Mouse (Mus musculus): Measurements from ENCODE around the gene Brat1. TPM values are rescaled to one million over a fixed set of nuclear protein-coding genes. Genes with fewer than 3 reads are reported as not detected.

Gene Brat1
- polyA plus RNA-seq, 1 experiment from 2014 or later: 12.2 TPM

DNA sequence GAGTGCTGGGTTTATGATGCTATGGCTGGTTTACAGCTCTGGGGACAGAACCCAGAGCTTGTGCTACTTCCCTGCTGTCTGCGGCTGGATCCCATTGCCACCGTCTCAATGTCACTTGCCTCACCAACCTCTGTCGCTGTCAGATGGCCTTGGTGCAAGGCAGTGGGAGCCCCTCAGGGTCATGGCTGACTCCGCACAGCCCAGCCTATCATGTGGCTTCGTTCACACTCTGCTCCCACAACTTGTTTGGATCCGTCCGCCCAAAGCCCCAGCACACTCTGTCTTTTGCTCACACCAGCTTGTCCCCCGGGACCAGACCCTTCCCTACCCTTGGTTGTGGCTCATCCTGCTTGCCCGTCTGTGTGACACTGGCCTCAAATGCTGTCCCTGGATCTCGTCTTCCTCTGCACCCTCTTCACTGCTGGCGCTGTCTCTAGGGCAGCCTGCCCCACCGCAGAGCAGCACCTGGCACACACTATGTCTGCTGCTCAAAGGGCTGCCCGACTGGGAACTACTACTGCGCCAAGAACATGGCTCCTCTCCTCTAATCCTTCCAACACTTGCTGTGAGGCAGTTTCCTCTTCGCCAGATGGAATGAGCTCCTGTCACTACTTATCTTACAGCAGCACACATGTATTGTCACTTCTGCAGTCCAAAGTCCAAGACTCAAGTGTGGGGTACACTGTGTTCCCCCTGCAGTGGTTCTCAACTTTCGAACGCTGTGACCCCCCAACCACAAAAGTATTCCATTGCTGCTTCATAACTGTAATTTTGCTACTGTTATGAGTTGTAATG is 22.3 kb downstream of the Brat1 start:
- Histone ChIP-seq H3K9me3 (replicated peaks) (no peaks in the 10 kb centered on the region), H3K27me3 (no peaks in the 10 kb centered on the region; the same call in 1 of the 2 replicates), H3K4me3 (no peak overlapping the region), H3K36me3 (no peaks in the 10 kb centered on the region), H3K4me1 (replicated peaks) (no peaks in the 10 kb centered on the region), H3K9ac (no peak overlapping the region), H3K27ac (no peak overlapping the region), H3K4me2 (no peak overlapping the region)
- no peak for ATAC-seq (replicated peaks; ENCODE audit: insufficient number of reproducible peaks, insufficient read depth, low FRiP score, low read depth)
- WGBS: 76% methylated on average over 17 of the region's 17 CpGs

DNA sequence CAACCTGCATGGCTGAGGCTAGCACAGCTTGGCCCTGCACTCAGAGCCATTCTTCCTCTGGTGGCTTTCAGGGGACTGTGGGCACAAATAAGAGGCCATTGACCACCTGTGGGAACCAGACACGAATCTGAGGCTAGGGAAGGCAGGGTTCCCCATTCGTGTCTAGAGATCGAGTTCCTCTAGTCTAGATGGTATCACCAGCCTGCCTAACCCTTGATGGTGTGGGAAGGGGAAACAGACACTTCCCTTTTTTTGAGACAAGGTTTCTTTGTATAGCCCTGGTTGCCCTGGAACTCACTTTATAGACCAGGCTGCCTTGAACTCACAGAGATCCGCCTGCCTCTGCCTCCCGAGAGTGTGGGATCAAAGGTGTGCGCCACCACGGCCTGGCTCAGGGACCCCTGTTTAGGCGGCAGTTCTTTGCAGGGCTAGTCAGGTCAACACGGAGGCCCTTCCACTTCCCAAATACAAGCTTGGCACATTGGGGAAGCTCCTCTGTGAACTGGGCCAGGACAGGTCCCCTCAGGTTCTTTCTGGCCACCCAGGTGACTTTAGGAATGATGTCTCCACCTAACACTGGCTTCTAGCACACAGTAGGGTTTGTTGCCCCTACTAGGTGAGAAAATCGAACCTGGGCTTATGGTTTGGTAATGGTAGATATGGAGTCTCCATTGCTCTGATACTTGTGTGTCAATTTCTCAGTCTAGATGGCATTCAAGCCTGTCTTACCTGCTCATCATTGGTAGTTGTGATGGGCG is 26.4 kb downstream of the Brat1 start:
- Histone ChIP-seq H3K27me3 (peaks cover 20% of the 10 kb centered on the region), H3K27ac (no peak overlapping the region), H3K4me2 (no peak overlapping the region), H3K4me3 (no peak overlapping the region), H3K9me3 (replicated peaks) (no peaks in the 10 kb centered on the region), H3K36me3 (no peaks in the 10 kb centered on the region), H3K9ac (no peak overlapping the region), H3K4me1 (replicated peaks) (peaks cover 10% of the 10 kb centered on the region)
- ATAC-seq (replicated peaks; ENCODE audit: insufficient number of reproducible peaks, insufficient read depth, low FRiP score, low read depth): no peak
- WGBS: 77% methylated on average over 11 of the region's 11 CpGs

DNA sequence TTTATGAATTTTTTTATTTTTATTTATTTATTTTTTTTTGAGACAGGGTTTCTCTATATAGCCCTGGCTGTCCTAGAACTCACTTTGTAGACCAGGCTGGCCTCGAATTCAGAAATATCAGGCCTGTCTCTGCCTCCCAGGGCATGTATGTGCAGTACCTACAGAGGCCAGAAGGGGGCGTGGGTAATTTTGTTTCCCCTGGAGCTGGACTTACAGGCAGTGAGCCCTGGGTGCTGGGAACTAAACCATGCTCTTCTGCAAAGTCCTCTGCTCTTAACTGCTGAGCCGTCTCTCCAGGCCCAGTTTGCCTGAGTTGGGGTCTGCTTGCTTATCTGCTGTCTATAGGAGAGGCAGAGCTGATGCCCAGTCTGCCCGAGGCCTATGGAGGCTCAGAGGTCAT is 27.4 kb downstream of the Brat1 start:
- H3K27ac ChIP-seq: no peak overlapping the region
- H3K4me1 ChIP-seq (replicated peaks): peaks cover 10% of the 10 kb centered on the region
- H3K9me3 ChIP-seq (replicated peaks): no peaks in the 10 kb centered on the region
- ATAC-seq (replicated peaks; ENCODE audit: insufficient number of reproducible peaks, insufficient read depth, low FRiP score, low read depth): no peak
- H3K36me3 ChIP-seq: no peaks in the 10 kb centered on the region
- peaks cover 30% of the 10 kb centered on the region for H3K27me3 ChIP-seq
- H3K9ac ChIP-seq: no peak overlapping the region
- no peak overlapping the region for H3K4me3 ChIP-seq
- no peak overlapping the region for H3K4me2 ChIP-seq
- 66% methylated on average over 4 of the region's 4 CpGs for WGBS

DNA sequence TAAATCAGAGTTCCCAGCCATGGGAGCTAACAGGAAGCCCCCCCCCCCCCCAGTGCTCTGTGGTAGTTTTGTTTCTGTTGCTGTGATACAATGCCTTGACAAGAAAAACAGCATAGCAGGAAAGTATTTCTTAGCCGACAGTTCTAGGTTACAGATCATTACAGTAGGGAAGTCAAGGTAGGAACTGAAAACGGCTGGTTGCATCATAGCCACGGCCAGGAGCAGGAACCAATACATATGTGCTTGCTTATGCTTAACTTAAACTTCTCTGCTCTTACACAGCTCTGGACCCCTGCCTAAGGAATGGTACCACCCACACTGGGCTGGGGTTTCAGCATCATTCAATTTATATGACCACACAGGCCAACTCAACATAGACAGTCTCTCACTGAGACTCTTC is 28.5 kb downstream of the Brat1 start:
- peaks cover 10% of the 10 kb centered on the region for H3K4me1 ChIP-seq (replicated peaks)
- H3K9me3 ChIP-seq (replicated peaks): no peaks in the 10 kb centered on the region
- H3K9ac ChIP-seq: no peak overlapping the region
- H3K4me3 ChIP-seq: no peak overlapping the region
- peaks cover 35% of the 10 kb centered on the region for H3K27me3 ChIP-seq
- WGBS: 52% methylated on average over 3 of the region's 3 CpGs
- ATAC-seq (replicated peaks; ENCODE audit: insufficient number of reproducible peaks, insufficient read depth, low FRiP score, low read depth): no peak
- H3K36me3 ChIP-seq: no peaks in the 10 kb centered on the region
- H3K4me2 ChIP-seq: no peak overlapping the region
- no peak overlapping the region for H3K27ac ChIP-seq

DNA sequence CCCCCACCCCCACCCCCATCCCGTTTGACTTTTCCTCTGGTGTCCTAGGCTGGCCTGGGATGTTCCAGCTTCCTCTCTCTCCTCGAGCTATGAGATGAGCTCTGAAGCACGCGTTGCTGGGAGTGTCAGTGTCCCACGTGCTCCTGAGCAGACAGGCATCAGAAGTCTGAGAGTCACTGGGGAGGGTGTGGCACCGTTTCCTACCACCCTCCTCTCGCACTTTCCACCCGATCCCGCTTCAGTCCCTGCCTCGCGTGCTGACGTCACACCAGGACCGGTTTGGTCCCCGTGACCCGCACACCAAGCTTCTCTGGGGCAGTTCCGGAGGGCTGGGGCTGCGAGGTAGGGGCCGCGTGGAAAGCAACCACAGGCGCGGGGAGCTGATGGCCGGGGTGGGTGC is 30.5 kb downstream of the Brat1 start:
- Histone ChIP-seq H3K9me3 (replicated peaks) (no peaks in the 10 kb centered on the region), H3K9ac (peak overlapping the region; percentile 38; the same call in 1 of the 2 replicates), H3K4me1 (replicated peaks) (peaks cover 10% of the 10 kb centered on the region), H3K27me3 (peaks cover 35% of the 10 kb centered on the region), H3K27ac (no peak overlapping the region), H3K36me3 (no peaks in the 10 kb centered on the region), H3K4me3 (peak overlapping the region; percentile 38), H3K4me2 (peak overlapping the region; percentile 69)
- ATAC-seq (replicated peaks; ENCODE audit: insufficient number of reproducible peaks, insufficient read depth, low FRiP score, low read depth): no peak
- whole genome bisulfite sequencing: 1% methylated on average over 21 of the region's 22 CpGs

DNA sequence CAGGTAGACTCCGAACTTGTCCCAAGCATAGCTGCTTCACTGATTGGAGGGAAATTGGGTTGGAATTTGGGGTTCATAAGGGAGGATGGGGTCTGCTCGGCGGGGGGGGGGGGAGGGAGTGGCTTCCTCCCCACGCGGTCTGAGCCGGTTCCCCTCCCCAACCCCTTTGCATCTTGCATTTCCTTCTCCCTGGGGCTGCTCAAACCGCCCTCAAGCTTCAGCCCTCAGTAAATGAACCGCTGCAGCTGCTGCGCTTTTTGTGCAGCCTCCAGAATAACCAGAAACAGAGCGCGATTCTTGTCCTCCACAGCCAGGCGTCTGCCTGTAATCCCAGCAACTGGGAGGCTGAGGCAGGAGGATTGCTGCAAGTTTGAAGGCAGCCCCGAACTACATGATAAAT is 31.4 kb downstream of the Brat1 start:
- Histone ChIP-seq H3K36me3 (no peaks in the 10 kb centered on the region), H3K27ac (no peak overlapping the region), H3K4me3 (peak overlapping the region; percentile 38; the same call in 1 of the 2 replicates), H3K4me1 (replicated peaks) (peaks cover 10% of the 10 kb centered on the region), H3K9ac (no peak overlapping the region), H3K27me3 (peaks cover 35% of the 10 kb centered on the region), H3K4me2 (peak overlapping the region; percentile 69), H3K9me3 (replicated peaks) (no peaks in the 10 kb centered on the region)
- ATAC-seq (replicated peaks; ENCODE audit: insufficient number of reproducible peaks, insufficient read depth, low FRiP score, low read depth): no peak
- WGBS: 22% methylated on average over 13 of the region's 13 CpGs

DNA sequence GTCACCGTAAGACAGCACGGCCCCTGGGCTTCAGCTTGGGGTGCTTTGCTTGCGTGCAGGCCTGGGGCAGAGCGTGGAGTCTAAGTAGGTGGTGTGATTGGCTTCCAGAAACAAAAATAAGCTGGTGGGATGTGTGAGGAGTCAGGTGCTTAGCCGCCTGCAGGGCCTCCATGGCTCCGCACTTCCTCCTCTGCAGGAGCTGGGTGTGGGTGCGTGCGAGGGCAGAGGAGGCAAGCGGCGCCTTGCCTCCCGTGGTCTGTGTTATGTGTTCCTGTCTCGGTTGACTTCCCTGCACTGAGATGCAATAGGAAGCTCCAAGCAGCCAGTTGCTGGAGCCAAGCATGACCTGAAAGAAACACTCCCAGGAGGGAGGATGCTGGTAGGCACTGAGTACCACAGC is 35.0 kb downstream of the Brat1 start:
- no peak overlapping the region for H3K4me2 ChIP-seq
- no peaks in the 10 kb centered on the region for H3K36me3 ChIP-seq
- WGBS: 69% methylated on average over 12 of the region's 12 CpGs
- no peak overlapping the region for H3K27ac ChIP-seq
- peaks cover 10% of the 10 kb centered on the region for H3K4me1 ChIP-seq (replicated peaks)
- ATAC-seq (replicated peaks; ENCODE audit: insufficient number of reproducible peaks, insufficient read depth, low FRiP score, low read depth): no peak
- H3K4me3 ChIP-seq: no peak overlapping the region
- peaks cover 29% of the 10 kb centered on the region for H3K27me3 ChIP-seq
- no peak overlapping the region for H3K9ac ChIP-seq
- H3K9me3 ChIP-seq (replicated peaks): no peaks in the 10 kb centered on the region

DNA sequence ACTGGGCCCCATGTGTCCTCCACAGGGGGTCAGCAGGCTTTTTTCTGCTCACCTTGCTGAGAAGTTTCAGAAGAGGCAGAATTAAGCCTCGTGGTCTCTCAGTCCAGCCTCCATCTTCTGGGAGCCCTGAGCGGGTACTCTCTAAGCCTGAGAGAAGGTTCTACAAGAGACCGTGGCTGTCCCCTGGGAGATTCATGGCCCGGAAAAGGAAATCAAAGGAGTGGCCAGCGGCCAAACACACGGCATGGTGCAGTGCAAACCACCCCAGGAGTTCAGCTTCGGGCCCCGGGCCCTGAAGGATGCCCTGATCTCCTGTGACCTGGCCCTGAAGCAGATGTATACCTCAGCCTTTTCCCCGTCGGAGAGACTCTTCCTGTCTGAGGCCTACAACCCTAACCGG is 36.2 kb downstream of the Brat1 start:
- Histone ChIP-seq H3K36me3 (no peaks in the 10 kb centered on the region), H3K27ac (no peak overlapping the region), H3K9me3 (replicated peaks) (no peaks in the 10 kb centered on the region), H3K9ac (no peak overlapping the region), H3K4me3 (no peak overlapping the region), H3K4me1 (replicated peaks) (peaks cover 1% of the 10 kb centered on the region; the same call in 1 of the 2 replicates), H3K4me2 (no peak overlapping the region), H3K27me3 (peaks cover 17% of the 10 kb centered on the region)
- ATAC-seq (replicated peaks; ENCODE audit: insufficient number of reproducible peaks, insufficient read depth, low FRiP score, low read depth): no peak
- WGBS: 69% methylated on average over 11 of the region's 11 CpGs

DNA sequence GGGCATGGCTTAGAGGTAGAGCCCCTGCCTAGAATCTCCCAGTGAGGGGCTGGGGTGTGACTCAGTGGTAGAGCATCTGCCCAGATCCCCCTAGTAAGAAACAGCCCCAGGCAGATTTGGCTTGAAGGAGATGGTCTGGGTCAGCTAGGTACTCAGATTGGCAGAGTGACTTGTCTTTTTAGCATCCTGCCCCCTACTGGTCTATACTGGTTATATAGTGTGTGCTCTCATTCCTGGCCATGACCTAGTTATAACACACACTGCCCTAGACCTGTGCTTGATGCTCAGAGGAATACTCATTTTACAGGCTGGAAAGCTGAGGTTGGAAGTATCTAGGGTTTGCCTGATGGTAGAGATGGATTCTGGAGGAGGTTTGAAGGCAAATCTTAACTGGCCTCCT is 37.1 kb downstream of the Brat1 start:
- no peak for ATAC-seq (replicated peaks; ENCODE audit: insufficient number of reproducible peaks, insufficient read depth, low FRiP score, low read depth)
- no peak overlapping the region for H3K4me2 ChIP-seq
- H3K27me3 ChIP-seq: peaks cover 9% of the 10 kb centered on the region
- H3K4me1 ChIP-seq (replicated peaks): no peaks in the 10 kb centered on the region
- H3K4me3 ChIP-seq: no peak overlapping the region
- no peaks in the 10 kb centered on the region for H3K36me3 ChIP-seq
- no peaks in the 10 kb centered on the region for H3K9me3 ChIP-seq (replicated peaks)
- H3K9ac ChIP-seq: no peak overlapping the region
- no peak overlapping the region for H3K27ac ChIP-seq

DNA sequence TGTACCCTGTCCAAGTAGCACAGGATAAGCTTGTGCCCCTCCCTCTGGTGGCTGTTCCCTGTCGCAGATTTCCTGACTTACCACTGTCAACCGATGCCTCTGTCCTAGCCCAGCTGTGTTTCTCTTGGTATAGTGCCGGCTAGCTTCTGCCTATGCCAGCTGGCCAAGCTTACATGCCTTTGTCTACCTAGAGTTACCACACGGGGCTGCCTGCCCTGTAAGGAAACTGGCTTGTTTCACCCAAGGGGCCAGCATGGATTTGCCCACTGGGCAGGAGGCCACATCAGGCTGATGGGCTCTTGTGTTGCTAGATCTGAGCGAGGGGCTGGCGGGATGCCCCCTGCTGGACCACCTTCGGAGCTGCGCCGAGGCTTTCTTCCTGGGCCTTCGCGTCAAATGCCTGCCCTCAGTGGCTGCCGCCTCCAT is 38.9 kb downstream of the Brat1 start:
- no peak overlapping the region for H3K4me2 ChIP-seq
- H3K4me1 ChIP-seq (replicated peaks): no peaks in the 10 kb centered on the region
- no peaks in the 10 kb centered on the region for H3K36me3 ChIP-seq
- H3K9ac ChIP-seq: no peak overlapping the region
- no peaks in the 10 kb centered on the region for H3K9me3 ChIP-seq (replicated peaks)
- H3K27ac ChIP-seq: no peak overlapping the region
- 29% methylated on average over 12 of the region's 12 CpGs for WGBS
- no peaks in the 10 kb centered on the region for H3K27me3 ChIP-seq
- H3K4me3 ChIP-seq: no peak overlapping the region
- ATAC-seq (replicated peaks; ENCODE audit: insufficient number of reproducible peaks, insufficient read depth, low FRiP score, low read depth): no peak

DNA sequence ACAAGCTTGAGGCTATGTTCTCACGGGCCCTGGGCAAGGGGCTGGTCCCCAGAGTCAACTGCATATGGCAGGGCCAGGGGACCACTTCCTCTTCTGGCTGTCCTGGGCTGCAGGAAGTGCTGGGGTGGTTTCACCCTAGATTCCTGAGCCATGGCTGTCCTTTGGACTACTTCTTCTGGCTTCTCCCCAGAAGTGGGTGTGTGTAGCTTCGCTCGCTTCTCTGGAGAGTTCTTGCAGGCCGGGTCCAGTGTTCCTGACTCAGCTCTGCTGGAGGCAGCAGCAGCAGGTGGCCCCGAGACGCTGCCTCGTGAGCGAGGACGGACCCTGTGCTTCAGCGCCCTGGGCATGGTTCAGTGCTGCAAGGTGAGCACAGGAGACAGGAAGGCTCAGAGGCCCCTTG is 43.6 kb downstream of the Brat1 start:
- Histone ChIP-seq H3K9ac (no peak overlapping the region), H3K4me1 (replicated peaks) (peaks cover 11% of the 10 kb centered on the region), H3K4me2 (no peak overlapping the region), H3K27ac (no peak overlapping the region), H3K9me3 (replicated peaks) (no peaks in the 10 kb centered on the region), H3K27me3 (no peaks in the 10 kb centered on the region), H3K36me3 (no peaks in the 10 kb centered on the region), H3K4me3 (no peak overlapping the region)
- ATAC-seq (replicated peaks; ENCODE audit: insufficient number of reproducible peaks, insufficient read depth, low FRiP score, low read depth): no peak
- 81% methylated on average over 10 of the region's 10 CpGs for WGBS

Data from heart, embryonic 15.5 days (tissue).